Mouse (Mus musculus): Measurements from ENCODE around the gene Wnt7a.

- TF ChIP-seq POLR2A (IDR thresholded peaks at IDR 0.05; ENCODE audit: low read depth, low read length) (no peak), CTCF (IDR thresholded peaks at IDR 0.05; ENCODE audit: borderline replicate concordance, insufficient read depth, low read length) (no peak)
These were observed 40.9 kb upstream of the Wnt7a start for GRCm38 (mm10) chr6:91452056-91452455.
